Mouse (Mus musculus): ENCODE measurements around the gene Snx15. TPM values are rescaled to one million over a fixed set of nuclear protein-coding genes. Genes with fewer than 3 reads are reported as not detected.
A peak's percentile ranks its signal among the peaks of the same experiment; 100 is the strongest.

The Snx15 gene
- polyA plus RNA-seq, 1 experiment from 2014 or later = 37.0 TPM

DNA sequence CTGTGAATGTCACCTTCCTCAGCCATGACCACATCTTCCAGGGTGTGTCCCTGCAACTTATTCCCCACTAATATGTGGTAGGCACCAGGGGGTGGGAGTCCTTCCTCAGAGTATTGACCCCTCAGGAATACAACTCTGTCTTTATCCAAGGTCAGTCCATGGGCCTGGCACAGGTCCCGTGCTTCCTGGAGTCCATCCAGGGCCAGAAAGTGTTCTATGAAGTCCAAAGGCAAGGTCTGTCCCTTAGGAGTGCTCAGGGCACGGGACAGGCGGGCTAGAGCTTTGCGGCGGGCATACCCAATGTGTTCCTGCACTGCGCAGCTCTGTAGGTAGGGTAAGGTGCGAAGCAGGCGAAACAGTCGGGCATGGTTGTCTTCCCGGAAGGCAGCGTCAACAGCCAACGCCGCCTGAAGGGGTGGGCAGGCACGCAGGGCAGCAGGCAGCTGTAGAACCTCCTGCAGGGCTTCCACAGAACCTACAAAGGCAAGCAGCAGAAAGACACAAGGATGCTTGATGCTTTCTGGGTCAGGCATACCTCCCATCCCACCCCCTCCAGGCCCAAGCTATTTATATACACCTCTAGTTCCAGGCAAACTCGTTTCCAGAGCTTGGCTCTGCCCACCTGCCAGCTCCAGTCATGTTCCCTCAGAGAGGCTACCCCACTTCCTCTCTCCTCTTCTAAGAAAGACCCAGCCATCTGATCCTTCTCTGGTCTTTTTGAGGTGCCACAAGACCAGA lies 11.8 kb downstream of the Snx15 start:
- Histone ChIP-seq H3K4me2 (ENCODE audit: low read depth, low read length) (peak overlapping the region; percentile 85), H3K4me3 (ENCODE audit: low read length) (no peak overlapping the region), H3K9me3 (ENCODE audit: control insufficient read depth, low read length) (no peaks in the 10 kb centered on the region), H3K27ac (ENCODE audit: low read length) (no peak overlapping the region), H3K27me3 (replicated peaks; ENCODE audit: control insufficient read depth, insufficient read depth, low read length) (no peaks in the 10 kb centered on the region), H3K9ac (ENCODE audit: low read depth, low read length) (peak overlapping the region; percentile 2; the same call in 1 of the 2 replicates), H3K36me3 (ENCODE audit: control insufficient read depth, insufficient read depth, low read length) (peaks cover 15% of the 10 kb centered on the region), H3K4me1 (ENCODE audit: control insufficient read depth, insufficient read depth, low read length) (peaks cover 24% of the 10 kb centered on the region)
- 89% methylated on average over 15 of the region's 15 CpGs for WGBS
- ATAC-seq = no peak

DNA sequence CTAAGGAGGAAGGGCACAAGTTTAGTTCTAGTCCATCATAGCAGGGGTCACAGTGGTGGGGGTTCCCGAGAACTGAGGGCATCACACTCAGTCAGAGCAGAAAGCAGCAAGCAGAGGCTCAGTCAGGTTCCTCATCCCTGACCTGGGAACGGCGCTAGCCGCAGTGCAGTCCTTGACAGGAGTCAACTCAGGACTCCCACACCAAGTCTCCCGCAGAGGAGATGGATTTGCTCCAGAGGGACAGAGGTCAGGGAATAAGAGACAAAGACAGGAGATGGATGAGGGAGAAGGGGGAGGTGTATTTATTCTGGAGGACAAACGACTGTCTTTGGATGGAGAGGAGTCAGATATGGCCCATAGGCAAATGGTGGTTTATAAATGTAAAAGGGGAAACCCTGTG lies 15.0 kb downstream of the Snx15 start:
- Histone ChIP-seq H3K9me3 (ENCODE audit: control insufficient read depth, low read length) (no peaks in the 10 kb centered on the region), H3K27me3 (replicated peaks; ENCODE audit: control insufficient read depth, insufficient read depth, low read length) (no peaks in the 10 kb centered on the region), H3K4me3 (ENCODE audit: low read length) (no peak overlapping the region), H3K4me2 (ENCODE audit: low read depth, low read length) (no peak overlapping the region), H3K9ac (ENCODE audit: low read depth, low read length) (no peak overlapping the region), H3K27ac (ENCODE audit: low read length) (no peak overlapping the region), H3K36me3 (ENCODE audit: control insufficient read depth, insufficient read depth, low read length) (peaks cover 15% of the 10 kb centered on the region), H3K4me1 (ENCODE audit: control insufficient read depth, insufficient read depth, low read length) (peaks cover 15% of the 10 kb centered on the region)
- 65% methylated on average over 6 of the region's 6 CpGs for WGBS
- ATAC-seq = no peak

DNA sequence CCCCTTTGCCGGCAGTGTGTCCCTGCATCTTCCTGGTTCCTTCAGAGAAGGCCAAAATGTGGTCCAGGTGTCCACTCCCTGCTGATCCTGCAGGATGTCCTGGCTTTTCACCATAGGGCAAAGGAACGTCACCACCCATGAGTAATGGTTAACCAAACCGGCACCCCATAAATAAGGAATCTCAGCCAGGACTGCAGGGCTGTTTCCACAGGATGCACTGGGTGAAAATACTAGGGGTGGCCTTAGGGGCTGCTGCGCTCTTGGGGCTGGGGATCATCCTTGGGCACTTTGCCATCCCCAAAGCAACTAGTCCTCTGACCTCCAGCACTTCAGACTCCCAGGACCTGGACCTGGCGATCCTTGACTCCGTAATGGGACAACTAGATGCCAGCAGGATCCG lies 22.5 kb downstream of the Snx15 start, which contains the start of gene Naaladl1:
Naaladl1 (plus strand) TSS at position 197 of the 400 bp plus-strand sequence.
- Histone ChIP-seq H3K4me3 (ENCODE audit: low read length) (peak within 1 kb of the TSS; percentile 44), H3K36me3 (ENCODE audit: control insufficient read depth, insufficient read depth, low read length) (no peaks in the 10 kb centered on the region), H3K9ac (ENCODE audit: low read depth, low read length) (peak within 1 kb of the TSS; percentile 60), H3K9me3 (ENCODE audit: control insufficient read depth, low read length) (no peaks in the 10 kb centered on the region), H3K4me1 (ENCODE audit: control insufficient read depth, insufficient read depth, low read length) (peaks cover 14% of the 10 kb centered on the region), H3K27me3 (replicated peaks; ENCODE audit: control insufficient read depth, insufficient read depth, low read length) (no peaks in the 10 kb centered on the region), H3K4me2 (ENCODE audit: low read depth, low read length) (peak within 1 kb of the TSS; percentile 19), H3K27ac (ENCODE audit: low read length) (peak within 1 kb of the TSS; percentile 78)
- 68% methylated on average over 7 of the region's 7 CpGs for WGBS
- ATAC-seq = peak; percentile 63

DNA sequence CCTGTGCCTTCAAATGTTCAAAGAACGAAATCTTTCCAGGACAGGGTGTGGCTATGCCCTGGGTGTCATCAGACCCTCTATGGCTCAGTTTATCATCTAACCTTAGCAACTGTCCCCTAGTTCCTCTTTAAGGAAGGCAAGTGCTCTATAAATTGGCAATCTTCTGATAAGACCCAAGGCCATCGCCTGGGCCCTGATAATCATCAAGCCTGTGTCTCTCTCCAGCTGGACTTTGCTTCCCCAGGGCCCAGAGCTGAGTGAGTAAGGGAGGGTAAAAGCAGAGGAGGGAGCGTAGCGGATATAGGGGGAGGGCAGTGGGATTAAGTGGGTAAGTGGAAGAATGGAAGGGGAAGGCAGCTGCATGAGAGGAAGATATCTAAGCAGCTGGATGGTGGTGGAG lies 23.6 kb downstream of the Snx15 start:
- Histone ChIP-seq H3K4me2 (ENCODE audit: low read depth, low read length) (no peak overlapping the region), H3K4me1 (ENCODE audit: control insufficient read depth, insufficient read depth, low read length) (peaks cover 14% of the 10 kb centered on the region), H3K9me3 (ENCODE audit: control insufficient read depth, low read length) (no peaks in the 10 kb centered on the region), H3K4me3 (ENCODE audit: low read length) (no peak overlapping the region), H3K36me3 (ENCODE audit: control insufficient read depth, insufficient read depth, low read length) (no peaks in the 10 kb centered on the region), H3K9ac (ENCODE audit: low read depth, low read length) (no peak overlapping the region), H3K27me3 (replicated peaks; ENCODE audit: control insufficient read depth, insufficient read depth, low read length) (no peaks in the 10 kb centered on the region), H3K27ac (ENCODE audit: low read length) (peak overlapping the region; percentile 75)
- 50% methylated on average over 4 of the region's 4 CpGs for WGBS
- ATAC-seq = peak; percentile 80

GRCm38 (mm10) chr19:6102169-6102853 lies 25.8 kb downstream of the Snx15 start:
- 0 out of 2 replicates have a peak, but pooled peaks have one; percentile 31 for ATAC-seq
- WGBS = 72% methylated on average over 6 of the region's 6 CpGs

DNA sequence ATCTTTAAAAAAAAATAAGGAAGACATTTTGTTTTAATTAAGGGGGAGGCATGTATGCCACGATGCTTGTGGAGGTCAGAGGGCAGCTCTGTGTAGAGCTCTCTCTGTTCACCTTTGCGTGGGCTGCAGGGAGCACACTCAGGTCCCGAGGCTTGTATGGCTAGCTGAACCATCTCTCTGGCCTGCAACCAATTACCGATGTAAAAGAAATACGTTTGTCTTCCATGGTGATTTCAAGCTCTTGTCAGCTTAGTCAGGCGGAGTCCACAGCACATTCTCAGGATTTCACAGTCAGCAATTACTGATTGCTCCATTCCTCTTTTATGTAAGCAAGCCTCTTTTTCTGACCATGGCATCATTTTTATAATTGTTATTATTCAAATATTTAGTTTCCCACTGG lies 26.9 kb downstream of the Snx15 start:
- no peak for ATAC-seq
- WGBS = 67% methylated on average over 6 of the region's 6 CpGs
- no peak overlapping the region for H3K4me2 ChIP-seq (ENCODE audit: low read depth, low read length)

More at GRCm38 (mm10) chr19:6102169-6102853, 25.8 kb downstream of the Snx15 start:
- Histone ChIP-seq H3K27me3 (replicated peaks; ENCODE audit: control insufficient read depth, insufficient read depth, low read length) (no peaks in the 10 kb centered on the region), H3K4me3 (ENCODE audit: low read length) (no peak overlapping the region), H3K9me3 (ENCODE audit: control insufficient read depth, low read length) (no peaks in the 10 kb centered on the region), H3K4me2 (ENCODE audit: low read depth, low read length) (no peak overlapping the region), H3K4me1 (ENCODE audit: control insufficient read depth, insufficient read depth, low read length) (peaks cover 14% of the 10 kb centered on the region), H3K9ac (ENCODE audit: low read depth, low read length) (no peak overlapping the region), H3K36me3 (ENCODE audit: control insufficient read depth, insufficient read depth, low read length) (peaks cover 2% of the 10 kb centered on the region; the same call in 1 of the 2 replicates), H3K27ac (ENCODE audit: low read length) (no peak overlapping the region)

DNA sequence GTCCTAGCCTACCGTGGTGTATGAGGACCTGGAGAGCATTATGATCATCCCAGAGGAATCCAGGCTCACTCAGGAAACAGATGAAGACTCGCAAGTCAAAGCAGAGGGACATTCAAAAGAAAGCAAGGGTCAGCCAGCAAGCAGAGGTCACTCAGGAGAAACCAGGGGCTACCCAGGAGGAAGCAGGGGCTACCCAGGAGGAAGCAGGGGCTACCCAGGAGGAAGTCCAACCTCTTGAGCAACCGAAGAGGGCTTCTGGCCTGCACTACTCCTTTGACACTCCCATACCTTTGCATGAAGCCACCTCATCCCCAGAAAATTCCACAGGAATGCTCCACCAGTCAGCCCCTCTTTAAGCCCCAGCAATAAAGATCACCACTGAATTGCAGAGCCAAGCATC lies 30.3 kb downstream of the Snx15 start:
- 0 out of 2 replicates have a peak, but pooled peaks cover 2% of the 10 kb centered on the region for H3K4me1 ChIP-seq (ENCODE audit: control insufficient read depth, insufficient read depth, low read length)
- no peak overlapping the region for H3K4me3 ChIP-seq (ENCODE audit: low read length)
- no peak overlapping the region for H3K9ac ChIP-seq (ENCODE audit: low read depth, low read length)
- no peak overlapping the region for H3K27ac ChIP-seq (ENCODE audit: low read length)
- no peaks in the 10 kb centered on the region for H3K9me3 ChIP-seq (ENCODE audit: control insufficient read depth, low read length)
- WGBS = 95% methylated on average over 3 of the region's 3 CpGs
- no peaks in the 10 kb centered on the region for H3K27me3 ChIP-seq (replicated peaks; ENCODE audit: control insufficient read depth, insufficient read depth, low read length)
- no peak overlapping the region for H3K4me2 ChIP-seq (ENCODE audit: low read depth, low read length)
- no peak for ATAC-seq
- H3K36me3 ChIP-seq (ENCODE audit: control insufficient read depth, insufficient read depth, low read length) = peaks cover 2% of the 10 kb centered on the region; the same call in 1 of the 2 replicates

More for the DNA sequence above, 26.9 kb downstream of the Snx15 start:
- Histone ChIP-seq H3K9me3 (ENCODE audit: control insufficient read depth, low read length) (no peaks in the 10 kb centered on the region), H3K27ac (ENCODE audit: low read length) (no peak overlapping the region), H3K27me3 (replicated peaks; ENCODE audit: control insufficient read depth, insufficient read depth, low read length) (no peaks in the 10 kb centered on the region), H3K9ac (ENCODE audit: low read depth, low read length) (no peak overlapping the region), H3K4me3 (ENCODE audit: low read length) (no peak overlapping the region), H3K4me1 (ENCODE audit: control insufficient read depth, insufficient read depth, low read length) (peaks cover 14% of the 10 kb centered on the region), H3K36me3 (ENCODE audit: control insufficient read depth, insufficient read depth, low read length) (peaks cover 2% of the 10 kb centered on the region; the same call in 1 of the 2 replicates)

- Histone ChIP-seq H3K4me2 (ENCODE audit: low read depth, low read length) (no peak within 1 kb of the TSS), H3K4me1 (ENCODE audit: control insufficient read depth, insufficient read depth, low read length) (no peaks in the 10 kb centered on the region), H3K36me3 (ENCODE audit: control insufficient read depth, insufficient read depth, low read length) (peaks cover 9% of the 10 kb centered on the region; the same call in 1 of the 2 replicates), H3K27ac (ENCODE audit: low read length) (no peak within 1 kb of the TSS), H3K9me3 (ENCODE audit: control insufficient read depth, low read length) (no peaks in the 10 kb centered on the region), H3K4me3 (ENCODE audit: low read length) (no peak within 1 kb of the TSS), H3K27me3 (replicated peaks; ENCODE audit: control insufficient read depth, insufficient read depth, low read length) (no peaks in the 10 kb centered on the region), H3K9ac (ENCODE audit: low read depth, low read length) (no peak within 1 kb of the TSS)
- ATAC-seq = no peak
- 85% methylated on average over 7 of the region's 7 CpGs for WGBS
Measured at GRCm38 (mm10) chr19:6094119-6094518, 34.0 kb downstream of the Snx15 start, which contains the start of gene AC131692.1. AC131692.1 (plus strand) TSS chr19:6094419.

DNA sequence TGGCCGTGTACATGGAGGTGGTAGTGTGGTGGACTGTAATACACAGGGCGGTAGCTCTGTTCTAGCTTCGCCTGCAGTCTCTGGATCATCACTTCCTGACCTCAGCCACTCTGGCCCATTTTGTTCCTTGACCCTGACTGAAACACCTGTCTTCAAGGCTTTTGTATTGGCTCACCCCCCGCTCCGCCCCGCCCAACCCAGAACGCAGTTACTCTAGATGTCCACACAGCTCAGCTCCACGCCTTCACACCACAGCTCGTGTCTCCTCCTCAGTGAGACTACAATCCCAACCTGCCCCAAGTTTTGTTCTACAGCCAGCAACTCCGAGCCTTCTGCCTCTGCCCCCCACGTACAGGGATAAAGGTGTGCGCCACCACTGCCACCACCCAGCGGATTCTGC lies 39.3 kb downstream of the Snx15 start:
- Histone ChIP-seq H3K27me3 (replicated peaks; ENCODE audit: control insufficient read depth, insufficient read depth, low read length) (no peaks in the 10 kb centered on the region), H3K9me3 (ENCODE audit: control insufficient read depth, low read length) (no peaks in the 10 kb centered on the region), H3K4me1 (ENCODE audit: control insufficient read depth, insufficient read depth, low read length) (peaks cover 9% of the 10 kb centered on the region), H3K27ac (ENCODE audit: low read length) (no peak overlapping the region), H3K9ac (ENCODE audit: low read depth, low read length) (no peak overlapping the region), H3K36me3 (ENCODE audit: control insufficient read depth, insufficient read depth, low read length) (peaks cover 7% of the 10 kb centered on the region; the same call in 1 of the 2 replicates), H3K4me2 (ENCODE audit: low read depth, low read length) (no peak overlapping the region), H3K4me3 (ENCODE audit: low read length) (no peak overlapping the region)
- ATAC-seq = no peak
- 86% methylated on average over 13 of the region's 13 CpGs for WGBS
